Mouse (Mus musculus) lung, postnatal 0 days (tissue): ENCODE data around the gene Dclk2.

Experiments used
- CTCF ChIP-seq: IDR thresholded peaks from 2 replicates; pipeline ENCODE4 v1.5.1; 2016; ENCODE audit warnings: antibody characterized with exemption, mild to moderate bottlenecking
- EP300 ChIP-seq: IDR thresholded peaks from 2 replicates; pipeline ENCODE4 v1.6.1; 2016; ENCODE audit warnings: antibody characterized with exemption, mild to moderate bottlenecking, control low read depth

- no peak for TF ChIP-seq EP300
- TF ChIP-seq CTCF, result no peak
Observed at GRCm38 (mm10) chr3:86923686-86924085, 3.0 kb upstream of the Dclk2 start.
